Mouse (Mus musculus): ENCODE measurements around the gene Acsl1.

- TF ChIP-seq GATA1 (IDR thresholded peaks at IDR 0.05; ENCODE audit: borderline replicate concordance, low read length) = no peak
- TF ChIP-seq FLI1 (IDR thresholded peaks at IDR 0.05; ENCODE audit: low read length) = no peak
Observed at GRCm38 (mm10) chr8:46533926-46534325, 63.1 kb downstream of the Acsl1 start.
